In the genomic region with DNA sequence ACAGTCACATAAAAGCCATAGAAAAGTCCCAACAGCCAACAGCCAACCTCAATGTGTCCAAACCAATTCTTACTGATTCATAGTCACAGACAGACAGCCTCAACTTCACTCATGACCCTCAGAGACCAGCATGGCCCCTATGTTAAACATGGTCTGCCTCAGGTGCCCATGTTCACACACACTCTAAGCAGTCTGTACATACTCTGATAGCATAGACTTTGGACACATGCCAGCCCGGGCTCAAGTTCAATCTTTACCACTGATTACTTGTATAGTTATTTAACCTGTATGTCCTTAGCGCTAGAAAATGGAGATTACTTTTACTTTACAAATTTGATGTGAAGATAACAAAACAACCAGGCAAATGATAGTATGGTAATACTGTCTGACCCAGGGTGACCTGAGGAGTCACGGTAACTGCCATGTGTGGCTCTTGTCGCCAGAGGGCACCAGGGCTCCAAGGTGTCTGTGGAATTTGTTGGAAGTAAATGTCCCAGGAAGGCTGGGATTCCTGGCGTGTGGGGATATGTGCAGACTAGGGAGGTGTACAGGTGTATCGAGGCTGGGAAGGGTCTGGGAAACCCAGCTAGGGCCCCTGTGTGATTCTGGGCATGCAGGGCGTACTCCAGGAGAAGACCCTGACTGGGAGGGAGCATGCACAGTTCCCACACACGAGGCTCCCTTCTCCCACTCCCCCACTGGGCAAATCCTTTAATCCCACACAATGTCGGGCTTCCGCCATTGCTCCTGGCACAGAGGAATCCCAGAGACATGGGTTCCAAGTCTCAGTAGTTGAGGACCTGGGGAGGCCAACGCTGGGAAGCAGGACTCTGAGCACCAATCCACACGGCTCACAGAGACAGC, we compare ENCODE assay signal across 9 mouse cellular contexts. TPM values are rescaled to one million over a fixed set of nuclear protein-coding genes. Genes with fewer than 3 reads are reported as not detected.
DNase-seq lines count a peak whose midpoint lies in the region; ATAC-seq and TF ChIP-seq lines count a peak whose summit lies in the region.
"Had no signal": no experiment of that assay in that cellular context is flagged by ENCODE, and none has a peak within 500 bp of the region (broad histone marks: within the 10 kb centered on the region; RNA-seq: fewer than 3 reads in every experiment).

No protein-coding gene starts in this region.

- no peaks in the 10 kb centered on the region for H3K36me3 ChIP-seq in hindbrain, embryonic 15.5 days
- H3K36me3 ChIP-seq in limb, embryonic 12.5 days: no peaks in the 10 kb centered on the region
- H3K36me3 ChIP-seq in midbrain, embryonic 12.5 days: no peaks in the 10 kb centered on the region

- no peak overlapping the region for H3K4me3 ChIP-seq in layer of hippocampus, adult 2 months
- H3K4me3 ChIP-seq in hindbrain, embryonic 15.5 days: no peak overlapping the region
- no peak overlapping the region for H3K4me3 ChIP-seq in limb, embryonic 12.5 days (replicated peaks)
- no peak overlapping the region for H3K4me3 ChIP-seq in midbrain, embryonic 12.5 days

- H3K9me3 ChIP-seq in hindbrain, embryonic 15.5 days: no peaks in the 10 kb centered on the region
- no peaks in the 10 kb centered on the region for H3K9me3 ChIP-seq in limb, embryonic 12.5 days
- H3K9me3 ChIP-seq in midbrain, embryonic 12.5 days: no peaks in the 10 kb centered on the region

- TF ChIP-seq CTCF in layer of hippocampus, adult 2 months (conservative IDR thresholded peaks at IDR 0.05): peak; percentile 94

- 9% methylated on average over 12 of the region's 12 CpGs for WGBS in hindbrain, embryonic 15.5 days
- 11% methylated on average over 12 of the region's 12 CpGs for WGBS in limb, embryonic 12.5 days
- WGBS in midbrain, embryonic 12.5 days: 8% methylated on average over 12 of the region's 12 CpGs

- peak; percentile 42; the same call in 1 of the 2 replicates for ATAC-seq in hindbrain, embryonic 15.5 days (ENCODE audit: low FRiP score, low read depth)
- peak; percentile 35; the same call in 1 of the 2 replicates for ATAC-seq in limb, embryonic 12.5 days (ENCODE audit: insufficient number of reproducible peaks, insufficient read depth, low FRiP score, low TSS enrichment, low read depth)
- peak; percentile 55 for ATAC-seq in midbrain, embryonic 12.5 days (ENCODE audit: low FRiP score, low read depth)
- ATAC-seq: Patski had no signal

- H3K9ac ChIP-seq in hindbrain, embryonic 15.5 days: no peak overlapping the region
- peak overlapping the region; percentile 34; the same call in 1 of the 2 replicates for H3K9ac ChIP-seq in limb, embryonic 12.5 days (replicated peaks)
- peak overlapping the region; percentile 20; the same call in 1 of the 2 replicates for H3K9ac ChIP-seq in midbrain, embryonic 12.5 days (replicated peaks)

- peaks cover 12% of the 10 kb centered on the region for H3K4me1 ChIP-seq in hindbrain, embryonic 15.5 days (replicated peaks)
- peaks cover 13% of the 10 kb centered on the region for H3K4me1 ChIP-seq in limb, embryonic 12.5 days (replicated peaks)
- H3K4me1 ChIP-seq in midbrain, embryonic 12.5 days: peaks cover 10% of the 10 kb centered on the region

- H3K4me2 ChIP-seq in hindbrain, embryonic 15.5 days: no peak overlapping the region; the same call in 1 of the 2 replicates
- peak overlapping the region; percentile 23; the same call in 1 of the 2 replicates for H3K4me2 ChIP-seq in limb, embryonic 12.5 days
- peak overlapping the region; percentile 30 for H3K4me2 ChIP-seq in midbrain, embryonic 12.5 days (replicated peaks)

- peak in 1 of 2 experiments; percentile 60 for DNase-seq in layer of hippocampus, adult 2 months (ENCODE audit: low spot score in 2 of 2)
- DNase-seq in layer of hippocampus, adult 9-10 months (ENCODE audit: low spot score): no peak
- peak; percentile 87 to 91 for DNase-seq in cerebellum, postnatal 14 days
- peak; percentile 81 for DNase-seq in gastrocnemius, adult 18-20 months (ENCODE audit: low spot score)
- peak; percentile 75 to 86 for DNase-seq in spleen, postnatal 10 days (ENCODE audit: low spot score in 2 of 2)

- no peak overlapping the region for H3K27ac ChIP-seq in layer of hippocampus, adult 2 months
- no peak overlapping the region for H3K27ac ChIP-seq in hindbrain, embryonic 15.5 days (replicated peaks)
- no peak overlapping the region for H3K27ac ChIP-seq in limb, embryonic 12.5 days
- 0 out of 2 replicates have a peak overlapping the region, but pooled peaks have one; percentile 30 for H3K27ac ChIP-seq in midbrain, embryonic 12.5 days (replicated peaks)

- no peaks in the 10 kb centered on the region for H3K27me3 ChIP-seq in hindbrain, embryonic 15.5 days
- peaks cover 12% of the 10 kb centered on the region for H3K27me3 ChIP-seq in limb, embryonic 12.5 days
- H3K27me3 ChIP-seq in midbrain, embryonic 12.5 days: peaks cover 38% of the 10 kb centered on the region

RNA-seq across cellular contexts. Expression of a gene that starts 4.8 kb away (rescaled TPM):
- 10 to 100 TPM; 32.2 to 33.2 TPM for total RNA-seq in layer of hippocampus, adult 2 months (2021)
- 1 to 10 TPM; 5.7 to 6.0 TPM for total RNA-seq in gastrocnemius, adult 18-20 months (2021)
- polyA plus RNA-seq in hindbrain, embryonic 15.5 days (2015; fragmentation: Nextera tagmentation; extraction: Ambion mirVana): 45.8 and 48.1 TPM in 2 replicates
- 14.7 and 16.5 TPM in 2 replicates for polyA plus RNA-seq in limb, embryonic 12.5 days (2016; fragmentation: Nextera tagmentation; extraction: Ambion mirVana)
- 10.4 and 12.4 TPM in 2 replicates for polyA plus RNA-seq in midbrain, embryonic 12.5 days (2016; fragmentation: Nextera tagmentation; extraction: Ambion mirVana)

RNA-seq across cellular contexts. Expression of a gene that starts 42.9 kb away (rescaled TPM):
- total RNA-seq in layer of hippocampus, adult 2 months (2021): 1 to 10 TPM in 1 of 2 experiments, under 1 TPM in 1; 0.79 to 2.0 TPM
- total RNA-seq in gastrocnemius, adult 18-20 months (2021): under 1 TPM in 1 of 2 experiments, not detected in 1; 0.52 TPM
- 2.5 and 3.3 TPM in 2 replicates for polyA plus RNA-seq in hindbrain, embryonic 15.5 days (2015; fragmentation: Nextera tagmentation; extraction: Ambion mirVana)
- polyA plus RNA-seq in limb, embryonic 12.5 days (2016; fragmentation: Nextera tagmentation; extraction: Ambion mirVana): 2.2 and 2.7 TPM in 2 replicates
- polyA plus RNA-seq in midbrain, embryonic 12.5 days (2016; fragmentation: Nextera tagmentation; extraction: Ambion mirVana): 2.2 and 2.4 TPM in 2 replicates

RNA-seq across cellular contexts. Expression of a gene that starts 53.8 kb away (rescaled TPM):
- 10 to 100 TPM; 58.6 to 61.3 TPM for total RNA-seq in layer of hippocampus, adult 2 months (2021)
- 1 to 10 TPM; 1.8 to 2.0 TPM for total RNA-seq in gastrocnemius, adult 18-20 months (2021)
- 56.5 and 69.5 TPM in 2 replicates for polyA plus RNA-seq in hindbrain, embryonic 15.5 days (2015; fragmentation: Nextera tagmentation; extraction: Ambion mirVana)
- polyA plus RNA-seq in limb, embryonic 12.5 days (2016; fragmentation: Nextera tagmentation; extraction: Ambion mirVana): 36.4 and 39.8 TPM in 2 replicates
- 39.7 and 44.2 TPM in 2 replicates for polyA plus RNA-seq in midbrain, embryonic 12.5 days (2016; fragmentation: Nextera tagmentation; extraction: Ambion mirVana)

RNA-seq across cellular contexts. Expression of a gene that starts 57.6 kb away (rescaled TPM):
- total RNA-seq in layer of hippocampus, adult 2 months (2021): 100 to 1,000 TPM; 411 to 424 TPM
- 10 to 100 TPM; 82.2 to 83.6 TPM for total RNA-seq in gastrocnemius, adult 18-20 months (2021)
- 570 and 601 TPM in 2 replicates for polyA plus RNA-seq in hindbrain, embryonic 15.5 days (2015; fragmentation: Nextera tagmentation; extraction: Ambion mirVana)
- 160 and 175 TPM in 2 replicates for polyA plus RNA-seq in limb, embryonic 12.5 days (2016; fragmentation: Nextera tagmentation; extraction: Ambion mirVana)
- polyA plus RNA-seq in midbrain, embryonic 12.5 days (2016; fragmentation: Nextera tagmentation; extraction: Ambion mirVana): 256 and 264 TPM in 2 replicates
